Mouse (Mus musculus) left cerebral cortex, postnatal 10 days (tissue): ENCODE measurements around the gene Aox2. TPM values are rescaled to one million over a fixed set of nuclear protein-coding genes. Genes with fewer than 3 reads are reported as not detected.

Source experiments
- DNase-seq, 2 experiments: peaks; one replicate each; pipeline ENCODE4 v3.0.0; 2021 to 2022; ENCODE audit warnings: low spot score in 2 of 2, mixed read lengths in 1 of 2; ENCODE audit errors: extremely low spot score in 1 of 2
- intact Hi-C: fragments of 180-260 bp; cut with DNase I; formaldehyde crosslinking; loops from one replicate; pipeline ENCODE4 v1.15.1; 2025
- total RNA-seq, 2 experiments: library from RNA; stranded (reverse); gene quantifications; 2 replicates each; pipeline ENCODE4 v1.2.3; 2021

The Aox2 gene
- total RNA-seq, 2 experiments from 2014 or later = 0.06 to 0.08 TPM

- DNase-seq = no peak
- intact Hi-C loops = loop anchor here (10.0 kb wide), 1 partner anchor 967 kb away; no protein-coding TSS in a partner anchor
Measured at GRCm38 (mm10) chr1:58391421-58392267, 113.5 kb downstream of the Aox2 start.

- intact Hi-C loops = loop anchor here (10.0 kb wide), 1 partner anchor 967 kb away; no protein-coding TSS in a partner anchor
- no peak for DNase-seq
Measured at GRCm38 (mm10) chr1:58392268-58392651, 114.1 kb downstream of the Aox2 start.

- intact Hi-C loops = loop anchor here (10.0 kb wide), 1 partner anchor 968 kb away; no protein-coding TSS in a partner anchor
- DNase-seq = peak; percentile 88 to 97
Measured at GRCm38 (mm10) chr1:58392652-58393283, 114.6 kb downstream of the Aox2 start, which contains the start of gene Bzw1. Gene Bzw1 (plus strand): TSS chr1:58392898.

- intact Hi-C loops = loop anchor here (10.0 kb wide), 1 partner anchor 969 kb away; no protein-coding TSS in a partner anchor
- DNase-seq = peak in 1 of 2 experiments; percentile 77
Measured at GRCm38 (mm10) chr1:58393284-58394195, 115.4 kb downstream of the Aox2 start.

GRCm38 (mm10) chr1:58395341-58395740 lies 117.2 kb downstream of the Aox2 start:
- intact Hi-C loops = loop anchor here (10.0 kb wide), 1 partner anchor 971 kb away; no protein-coding TSS in a partner anchor
- DNase-seq = no peak

GRCm38 (mm10) chr1:58396179-58396578 lies 118.1 kb downstream of the Aox2 start:
- DNase-seq = no peak
- intact Hi-C loops = loop anchor here (10.0 kb wide), 1 partner anchor 971 kb away; no protein-coding TSS in a partner anchor

- intact Hi-C loops = loop anchor here (10.0 kb wide), 1 partner anchor 973 kb away; no protein-coding TSS in a partner anchor
- no peak for DNase-seq
Measured at GRCm38 (mm10) chr1:58397731-58398130, 119.6 kb downstream of the Aox2 start.

- intact Hi-C loops = no loop called here
- no peak for DNase-seq
Measured at GRCm38 (mm10) chr1:58401396-58401795, 123.3 kb downstream of the Aox2 start.

- intact Hi-C loops = no loop called here
- no peak for DNase-seq
Measured at GRCm38 (mm10) chr1:58403745-58404144, 125.6 kb downstream of the Aox2 start.

GRCm38 (mm10) chr1:58407321-58407720 lies 129.2 kb downstream of the Aox2 start:
- no peak for DNase-seq
- intact Hi-C loops = no loop called here

GRCm38 (mm10) chr1:58408141-58408540 lies 130.0 kb downstream of the Aox2 start:
- DNase-seq = no peak

GRCm38 (mm10) chr1:58409553-58410197 lies 131.5 kb downstream of the Aox2 start:
- no peak for DNase-seq
- intact Hi-C loops = no loop called here

More at GRCm38 (mm10) chr1:58408141-58408540, 130.0 kb downstream of the Aox2 start:
- intact Hi-C loops = no loop called here

- intact Hi-C loops = no loop called here
Measured at GRCm38 (mm10) chr1:58410198-58410588, 132.1 kb downstream of the Aox2 start.

GRCm38 (mm10) chr1:58410776-58411175 lies 132.7 kb downstream of the Aox2 start:
- no peak for DNase-seq
- intact Hi-C loops = no loop called here

More at GRCm38 (mm10) chr1:58410198-58410588, 132.1 kb downstream of the Aox2 start:
- DNase-seq = no peak

GRCm38 (mm10) chr1:58415442-58415841 lies 137.3 kb downstream of the Aox2 start:
- DNase-seq = no peak
- intact Hi-C loops = no loop called here

GRCm38 (mm10) chr1:58416048-58416447 lies 137.9 kb downstream of the Aox2 start:
- DNase-seq = no peak
- intact Hi-C loops = no loop called here

GRCm38 (mm10) chr1:58420032-58420431 lies 141.9 kb downstream of the Aox2 start:
- intact Hi-C loops = no loop called here
- DNase-seq = no peak

- intact Hi-C loops = no loop called here
- no peak for DNase-seq
Measured at GRCm38 (mm10) chr1:58420961-58421360, 142.8 kb downstream of the Aox2 start.
